ENCODE assay signal across 12 mouse cellular contexts in genomic region chr2:138896563-138896962, GRCm38 (mm10).
"Had no signal": no experiment of that assay in that cellular context is flagged by ENCODE, and none has a peak within 500 bp of the region (broad histone marks: within the 10 kb centered on the region; RNA-seq: fewer than 3 reads in every experiment).

No protein-coding gene starts in this region.

- H3K27ac ChIP-seq: limb, embryonic 12.5 days; liver, embryonic 14.5 days; neural tube, embryonic 15.5 days had no signal

- H3K4me2 ChIP-seq: limb, embryonic 12.5 days; neural tube, embryonic 15.5 days had no signal

- DNase-seq: kidney, adult 18-20 months; kidney, postnatal 10 days; liver; lung, adult 18-20 months; right cerebral cortex, postnatal 4 days; spleen, adult 18-20 months; thymus, adult 18-20 months; thymus, postnatal 14 days had no signal

- H3K36me3 ChIP-seq: limb, embryonic 12.5 days; neural tube, embryonic 15.5 days had no signal

- H3K4me1 ChIP-seq: limb, embryonic 12.5 days; neural tube, embryonic 15.5 days had no signal

- H3K9me3 ChIP-seq: limb, embryonic 12.5 days; neural tube, embryonic 15.5 days had no signal

- H3K4me3 ChIP-seq: limb, embryonic 12.5 days; myocyte; neural tube, embryonic 15.5 days had no signal

- H3K9ac ChIP-seq: limb, embryonic 12.5 days; liver, embryonic 14.5 days; neural tube, embryonic 15.5 days had no signal

- H3K27me3 ChIP-seq: limb, embryonic 12.5 days; neural tube, embryonic 15.5 days had no signal
